Mouse (Mus musculus): ENCODE measurements around the gene Mospd3. TPM values are rescaled to one million over a fixed set of nuclear protein-coding genes. Genes with fewer than 3 reads are reported as not detected.

Mospd3 gene
- polyA plus RNA-seq (2015; fragmentation: Nextera tagmentation; extraction: Ambion mirVana), result 64.6 and 66.9 TPM in 2 replicates

GRCm38 (mm10) chr5:137600619-137601364 lies at the start of gene Mospd3:
Gene Mospd3, minus strand, starts transcription at chr5:137601058.
- Histone ChIP-seq H3K9me3 (replicated peaks) (no peaks in the 10 kb centered on the region), H3K27me3 (replicated peaks) (no peaks in the 10 kb centered on the region), H3K36me3 (peaks cover 9% of the 10 kb centered on the region), H3K9ac (replicated peaks) (peak within 1 kb of the TSS; percentile 87), H3K4me3 (replicated peaks) (peak within 1 kb of the TSS; percentile 85), H3K27ac (replicated peaks) (peak within 1 kb of the TSS; percentile 92), H3K4me1 (peaks cover 30% of the 10 kb centered on the region), H3K4me2 (peak within 1 kb of the TSS; percentile 90)
- peak; percentile 96 for ATAC-seq (ENCODE audit: low FRiP score)
- WGBS, result under 1% methylated on average over 41 of the region's 41 CpGs

GRCm38 (mm10) chr5:137649669-137650571 lies 49.1 kb upstream of the Mospd3 start:
- 23% methylated on average over 18 of the region's 18 CpGs for WGBS
- no peak overlapping the region for H3K9ac ChIP-seq (replicated peaks)

GRCm38 (mm10) chr5:137649251-137649650 lies 48.4 kb upstream of the Mospd3 start:
- no peak overlapping the region for H3K27ac ChIP-seq (replicated peaks)
- no peak overlapping the region for H3K9ac ChIP-seq (replicated peaks)
- H3K4me2 ChIP-seq, result no peak overlapping the region
- WGBS, result 50% methylated on average over 4 of the region's 4 CpGs
- peaks cover 19% of the 10 kb centered on the region for H3K36me3 ChIP-seq
- H3K9me3 ChIP-seq (replicated peaks), result no peaks in the 10 kb centered on the region
- peaks cover 26% of the 10 kb centered on the region for H3K27me3 ChIP-seq (replicated peaks)
- no peak overlapping the region for H3K4me3 ChIP-seq (replicated peaks)
- ATAC-seq (ENCODE audit: low FRiP score), result no peak
- H3K4me1 ChIP-seq, result peaks cover 41% of the 10 kb centered on the region

More at GRCm38 (mm10) chr5:137649669-137650571, 49.1 kb upstream of the Mospd3 start:
- peaks cover 22% of the 10 kb centered on the region for H3K36me3 ChIP-seq
- H3K4me3 ChIP-seq (replicated peaks), result no peak overlapping the region
- no peaks in the 10 kb centered on the region for H3K9me3 ChIP-seq (replicated peaks)
- H3K4me2 ChIP-seq, result peak overlapping the region; percentile 21
- ATAC-seq (ENCODE audit: low FRiP score), result no peak
- H3K4me1 ChIP-seq, result peaks cover 39% of the 10 kb centered on the region
- H3K27ac ChIP-seq (replicated peaks), result no peak overlapping the region
- H3K27me3 ChIP-seq (replicated peaks), result peaks cover 21% of the 10 kb centered on the region

- no peaks in the 10 kb centered on the region for H3K9me3 ChIP-seq (replicated peaks)
- peaks cover 41% of the 10 kb centered on the region for H3K4me1 ChIP-seq
- ATAC-seq (ENCODE audit: low FRiP score), result peak; percentile 78
- peaks cover 12% of the 10 kb centered on the region for H3K36me3 ChIP-seq
- H3K27ac ChIP-seq (replicated peaks), result peak overlapping the region; percentile 38; the same call in 1 of the 2 replicates
- 60% methylated on average over 9 of the region's 9 CpGs for WGBS
- no peak overlapping the region for H3K9ac ChIP-seq (replicated peaks)
- no peak overlapping the region for H3K4me2 ChIP-seq
- no peak overlapping the region for H3K4me3 ChIP-seq (replicated peaks)
- H3K27me3 ChIP-seq (replicated peaks), result peaks cover 35% of the 10 kb centered on the region
Observed at GRCm38 (mm10) chr5:137647827-137648601, 47.2 kb upstream of the Mospd3 start.

- WGBS, result 13% methylated on average over 11 of the region's 11 CpGs
- Histone ChIP-seq H3K9me3 (replicated peaks) (no peaks in the 10 kb centered on the region), H3K27me3 (replicated peaks) (peaks cover 37% of the 10 kb centered on the region), H3K4me2 (peak within 1 kb of the TSS; percentile 54), H3K9ac (replicated peaks) (no peak within 1 kb of the TSS), H3K27ac (replicated peaks) (no peak within 1 kb of the TSS), H3K4me3 (replicated peaks) (peak within 1 kb of the TSS; percentile 27), H3K36me3 (peaks cover 17% of the 10 kb centered on the region), H3K4me1 (peaks cover 35% of the 10 kb centered on the region)
- ATAC-seq (ENCODE audit: low FRiP score), result no peak
Observed at GRCm38 (mm10) chr5:137645652-137646091, 44.8 kb upstream of the Mospd3 start, which contains the start of gene Irs3. Gene Irs3, minus strand, starts transcription at chr5:137645714.

- peak overlapping the region; percentile 27 for H3K4me3 ChIP-seq (replicated peaks)
- H3K4me1 ChIP-seq, result peaks cover 32% of the 10 kb centered on the region
- H3K27ac ChIP-seq (replicated peaks), result no peak overlapping the region
- no peak overlapping the region for H3K9ac ChIP-seq (replicated peaks)
- peaks cover 37% of the 10 kb centered on the region for H3K27me3 ChIP-seq (replicated peaks)
- ATAC-seq (ENCODE audit: low FRiP score), result no peak
- peak overlapping the region; percentile 54 for H3K4me2 ChIP-seq
- WGBS, result 3% methylated on average over 44 of the region's 44 CpGs
- peaks cover 22% of the 10 kb centered on the region for H3K36me3 ChIP-seq
- no peaks in the 10 kb centered on the region for H3K9me3 ChIP-seq (replicated peaks)
Observed at GRCm38 (mm10) chr5:137645091-137645651, 44.3 kb upstream of the Mospd3 start.

GRCm38 (mm10) chr5:137644484-137644883 lies 43.6 kb upstream of the Mospd3 start:
- H3K4me2 ChIP-seq, result no peak overlapping the region
- H3K27ac ChIP-seq (replicated peaks), result no peak overlapping the region
- peaks cover 25% of the 10 kb centered on the region for H3K4me1 ChIP-seq
- H3K4me3 ChIP-seq (replicated peaks), result no peak overlapping the region
- 46% methylated on average over 19 of the region's 19 CpGs for WGBS
- ATAC-seq (ENCODE audit: low FRiP score), result no peak
- peaks cover 29% of the 10 kb centered on the region for H3K36me3 ChIP-seq
- peaks cover 37% of the 10 kb centered on the region for H3K27me3 ChIP-seq (replicated peaks)
- H3K9me3 ChIP-seq (replicated peaks), result no peaks in the 10 kb centered on the region
- no peak overlapping the region for H3K9ac ChIP-seq (replicated peaks)

- Histone ChIP-seq H3K36me3 (peaks cover 45% of the 10 kb centered on the region), H3K27ac (replicated peaks) (no peak overlapping the region), H3K9ac (replicated peaks) (no peak overlapping the region), H3K27me3 (replicated peaks) (peaks cover 37% of the 10 kb centered on the region), H3K9me3 (replicated peaks) (no peaks in the 10 kb centered on the region), H3K4me2 (no peak overlapping the region), H3K4me3 (replicated peaks) (no peak overlapping the region), H3K4me1 (peaks cover 11% of the 10 kb centered on the region)
- 55% methylated on average over 4 of the region's 4 CpGs for WGBS
- no peak for ATAC-seq (ENCODE audit: low FRiP score)
Observed at GRCm38 (mm10) chr5:137642886-137643285, 42.0 kb upstream of the Mospd3 start.

GRCm38 (mm10) chr5:137641054-137641453 lies 40.2 kb upstream of the Mospd3 start, which contains the start of gene Sap25:
Gene Sap25, plus strand, starts transcription at chr5:137641334.
- Histone ChIP-seq H3K4me1 (peaks cover 8% of the 10 kb centered on the region), H3K36me3 (peaks cover 63% of the 10 kb centered on the region)

GRCm38 (mm10) chr5:137639472-137639871 lies 38.6 kb upstream of the Mospd3 start:
- WGBS, result 91% methylated on average over 7 of the region's 7 CpGs
- H3K27ac ChIP-seq (replicated peaks), result no peak overlapping the region
- no peak overlapping the region for H3K4me2 ChIP-seq
- no peaks in the 10 kb centered on the region for H3K4me1 ChIP-seq
- H3K36me3 ChIP-seq, result peaks cover 73% of the 10 kb centered on the region
- no peak overlapping the region for H3K4me3 ChIP-seq (replicated peaks)
- H3K9me3 ChIP-seq (replicated peaks), result no peaks in the 10 kb centered on the region
- ATAC-seq (ENCODE audit: low FRiP score), result no peak
- peaks cover 14% of the 10 kb centered on the region; the same call in 1 of the 2 replicates for H3K27me3 ChIP-seq (replicated peaks)
- no peak overlapping the region for H3K9ac ChIP-seq (replicated peaks)

More at GRCm38 (mm10) chr5:137641054-137641453, 40.2 kb upstream of the Mospd3 start, which contains the start of gene Sap25:
- 91% methylated on average over 19 of the region's 19 CpGs for WGBS
- Histone ChIP-seq H3K27ac (replicated peaks) (no peak within 1 kb of the TSS), H3K9me3 (replicated peaks) (no peaks in the 10 kb centered on the region), H3K9ac (replicated peaks) (no peak within 1 kb of the TSS), H3K4me3 (replicated peaks) (no peak within 1 kb of the TSS), H3K4me2 (no peak within 1 kb of the TSS), H3K27me3 (replicated peaks) (peaks cover 28% of the 10 kb centered on the region)
- ATAC-seq (ENCODE audit: low FRiP score), result no peak

All from neural tube, embryonic 15.5 days (tissue).